Mouse (Mus musculus) thymus, postnatal 14 days (tissue): ENCODE measurements around the gene 1810010H24Rik.
"Not testable (repeated sequence)": the region's sequence is repeated elsewhere in the genome, so short reads cannot be mapped to it uniquely, and the experiment has no call there.

Experiments used
- DNase-seq: peaks from one replicate; pipeline ENCODE4 v3.0.0; 2021

1810010H24Rik gene

GRCm38 (mm10) chr11:107025411-107026321 lies at the start of gene 1810010H24Rik:
1810010H24Rik (plus strand) TSS chr11:107025681.
- peak; percentile 26 for DNase-seq

- no peak for DNase-seq
Measured at GRCm38 (mm10) chr11:106976194-106976593, 49.3 kb upstream of the 1810010H24Rik start.

- peak; percentile 57 for DNase-seq
Measured at GRCm38 (mm10) chr11:106980455-106980854, 45.0 kb upstream of the 1810010H24Rik start.

- DNase-seq: no peak
Measured at GRCm38 (mm10) chr11:106981787-106982186, 43.7 kb upstream of the 1810010H24Rik start.

- no peak for DNase-seq
Measured at GRCm38 (mm10) chr11:106982351-106982750, 43.1 kb upstream of the 1810010H24Rik start.

GRCm38 (mm10) chr11:106985979-106986604 lies 39.4 kb upstream of the 1810010H24Rik start:
- DNase-seq: not testable (repeated sequence)

- DNase-seq: no peak
Measured at GRCm38 (mm10) chr11:106987384-106987783, 38.1 kb upstream of the 1810010H24Rik start.

- DNase-seq: no peak
Measured at GRCm38 (mm10) chr11:106994246-106995085, 31.0 kb upstream of the 1810010H24Rik start.

GRCm38 (mm10) chr11:106996492-106996891 lies 29.0 kb upstream of the 1810010H24Rik start:
- not testable (repeated sequence) for DNase-seq

- no peak for DNase-seq
Measured at GRCm38 (mm10) chr11:106997976-106998375, 27.5 kb upstream of the 1810010H24Rik start.

- DNase-seq: peak; percentile 48
Measured at GRCm38 (mm10) chr11:106998651-106999150, 26.8 kb upstream of the 1810010H24Rik start.

- peak; percentile 92 for DNase-seq
Measured at GRCm38 (mm10) chr11:106999151-106999948, 26.1 kb upstream of the 1810010H24Rik start, which contains the start of gene Kpna2. Kpna2 (minus strand) TSS chr11:106999541.

- DNase-seq: no peak
Measured at GRCm38 (mm10) chr11:106999949-107000513, 25.4 kb upstream of the 1810010H24Rik start.

GRCm38 (mm10) chr11:107001760-107002675 lies 23.5 kb upstream of the 1810010H24Rik start:
- DNase-seq: no peak

GRCm38 (mm10) chr11:107005538-107005937 lies 19.9 kb upstream of the 1810010H24Rik start:
- DNase-seq: no peak

GRCm38 (mm10) chr11:107010447-107010846 lies 15.0 kb upstream of the 1810010H24Rik start:
- DNase-seq: no peak

GRCm38 (mm10) chr11:107011171-107011570 lies 14.3 kb upstream of the 1810010H24Rik start:
- DNase-seq: no peak

- no peak for DNase-seq
Measured at GRCm38 (mm10) chr11:107011669-107012323, 13.7 kb upstream of the 1810010H24Rik start.

GRCm38 (mm10) chr11:107012324-107013017 lies 13.0 kb upstream of the 1810010H24Rik start:
- DNase-seq: peak; percentile 97
